Mouse (Mus musculus): ENCODE results near the gene Klhl10. TPM values are rescaled to one million over a fixed set of nuclear protein-coding genes. Genes with fewer than 3 reads are reported as not detected.

Klhl10 gene
- polyA plus RNA-seq, 1 experiment from 2014 or later: 0.22 TPM

GRCm38 (mm10) chr11:100404456-100405074, 37.2 kb upstream of the Klhl10 start:
- ATAC-seq (ENCODE audit: low FRiP score, low TSS enrichment) (no peak), DNase-seq (ENCODE audit: low spot score) (no peak)
- no peaks in the 10 kb centered on the region for H3K9me3 ChIP-seq (ENCODE audit: control insufficient read depth, low read length)
- WGBS: 93% methylated on average over 3 of the region's 3 CpGs
- no peak overlapping the region for H3K9ac ChIP-seq (ENCODE audit: low read length)
- no peak overlapping the region for H3K4me3 ChIP-seq (ENCODE audit: low read depth, low read length)
- no peak for TF ChIP-seq EP300 (optimal IDR thresholded peaks at IDR 0.05)
- TF ChIP-seq CTCF (IDR thresholded peaks at IDR 0.05; ENCODE audit: low read depth): no peak
- no peak overlapping the region for H3K4me2 ChIP-seq (replicated peaks; ENCODE audit: low read depth)
- H3K4me1 ChIP-seq (replicated peaks; ENCODE audit: control insufficient read depth, insufficient read depth): peaks cover 12% of the 10 kb centered on the region; the same call in 1 of the 2 replicates
- no peaks in the 10 kb centered on the region for H3K27me3 ChIP-seq (ENCODE audit: control insufficient read depth, insufficient read depth, low read length)
- no peak overlapping the region for H3K27ac ChIP-seq (replicated peaks)
- H3K36me3 ChIP-seq (ENCODE audit: control insufficient read depth, insufficient read depth, low read length): no peaks in the 10 kb centered on the region; the same call in 1 of the 2 replicates

- no peak overlapping the region for H3K4me3 ChIP-seq (ENCODE audit: low read depth, low read length)
- no peaks in the 10 kb centered on the region for H3K27me3 ChIP-seq (ENCODE audit: control insufficient read depth, insufficient read depth, low read length)
- H3K9me3 ChIP-seq (ENCODE audit: control insufficient read depth, low read length): no peaks in the 10 kb centered on the region
- TF ChIP-seq CTCF (IDR thresholded peaks at IDR 0.05; ENCODE audit: low read depth): no peak
- no peak overlapping the region for H3K4me2 ChIP-seq (replicated peaks; ENCODE audit: low read depth)
- H3K4me1 ChIP-seq (replicated peaks; ENCODE audit: control insufficient read depth, insufficient read depth): peaks cover 9% of the 10 kb centered on the region
- H3K9ac ChIP-seq (ENCODE audit: low read length): 0 out of 2 replicates have a peak overlapping the region, but pooled peaks have one; percentile 31
- 68% methylated on average over 8 of the region's 8 CpGs for WGBS
- ATAC-seq (ENCODE audit: low FRiP score, low TSS enrichment): peak; percentile 25
- DNase-seq (ENCODE audit: low spot score): peak; percentile 58
- H3K36me3 ChIP-seq (ENCODE audit: control insufficient read depth, insufficient read depth, low read length): no peaks in the 10 kb centered on the region; the same call in 1 of the 2 replicates
- H3K27ac ChIP-seq (replicated peaks): peak overlapping the region; percentile 80
Observed at GRCm38 (mm10) chr11:100406273-100406672, 35.4 kb upstream of the Klhl10 start.

- ATAC-seq (ENCODE audit: low FRiP score, low TSS enrichment): no peak
Observed at GRCm38 (mm10) chr11:100406995-100407705, 34.6 kb upstream of the Klhl10 start.

GRCm38 (mm10) chr11:100408076-100408834, 33.5 kb upstream of the Klhl10 start:
- ATAC-seq (ENCODE audit: low FRiP score, low TSS enrichment) (peak; percentile 64), DNase-seq (ENCODE audit: low spot score) (peak; percentile 80)
- Histone ChIP-seq H3K9ac (ENCODE audit: low read length) (no peak overlapping the region), H3K27me3 (ENCODE audit: control insufficient read depth, insufficient read depth, low read length) (no peaks in the 10 kb centered on the region), H3K27ac (replicated peaks) (peak overlapping the region; percentile 40; the same call in 1 of the 2 replicates), H3K4me2 (replicated peaks; ENCODE audit: low read depth) (no peak overlapping the region), H3K4me1 (replicated peaks; ENCODE audit: control insufficient read depth, insufficient read depth) (peaks cover 10% of the 10 kb centered on the region), H3K36me3 (ENCODE audit: control insufficient read depth, insufficient read depth, low read length) (no peaks in the 10 kb centered on the region; the same call in 1 of the 2 replicates), H3K9me3 (ENCODE audit: control insufficient read depth, low read length) (no peaks in the 10 kb centered on the region), H3K4me3 (ENCODE audit: low read depth, low read length) (no peak overlapping the region)
- TF ChIP-seq EP300 (optimal IDR thresholded peaks at IDR 0.05) (no peak), CTCF (IDR thresholded peaks at IDR 0.05; ENCODE audit: low read depth) (peak; percentile 92)
- 34% methylated on average over 10 of the region's 10 CpGs for WGBS

More at GRCm38 (mm10) chr11:100406995-100407705, 34.6 kb upstream of the Klhl10 start:
- H3K4me2 ChIP-seq (replicated peaks; ENCODE audit: low read depth): no peak overlapping the region
- no peaks in the 10 kb centered on the region for H3K27me3 ChIP-seq (ENCODE audit: control insufficient read depth, insufficient read depth, low read length)
- H3K36me3 ChIP-seq (ENCODE audit: control insufficient read depth, insufficient read depth, low read length): no peaks in the 10 kb centered on the region; the same call in 1 of the 2 replicates
- WGBS: 65% methylated on average over 5 of the region's 5 CpGs
- H3K9me3 ChIP-seq (ENCODE audit: control insufficient read depth, low read length): no peaks in the 10 kb centered on the region
- peaks cover 12% of the 10 kb centered on the region for H3K4me1 ChIP-seq (replicated peaks; ENCODE audit: control insufficient read depth, insufficient read depth)
- no peak overlapping the region for H3K9ac ChIP-seq (ENCODE audit: low read length)
- DNase-seq (ENCODE audit: low spot score): no peak
- TF ChIP-seq EP300 (optimal IDR thresholded peaks at IDR 0.05) (no peak), CTCF (IDR thresholded peaks at IDR 0.05; ENCODE audit: low read depth) (no peak)
- H3K4me3 ChIP-seq (ENCODE audit: low read depth, low read length): no peak overlapping the region
- H3K27ac ChIP-seq (replicated peaks): peak overlapping the region; percentile 80

- no peak for DNase-seq (ENCODE audit: low spot score)
- Histone ChIP-seq H3K4me2 (replicated peaks; ENCODE audit: low read depth) (no peak overlapping the region), H3K9ac (ENCODE audit: low read length) (no peak overlapping the region), H3K27me3 (ENCODE audit: control insufficient read depth, insufficient read depth, low read length) (no peaks in the 10 kb centered on the region), H3K4me1 (replicated peaks; ENCODE audit: control insufficient read depth, insufficient read depth) (peaks cover 10% of the 10 kb centered on the region; the same call in 1 of the 2 replicates), H3K36me3 (ENCODE audit: control insufficient read depth, insufficient read depth, low read length) (no peaks in the 10 kb centered on the region; the same call in 1 of the 2 replicates), H3K9me3 (ENCODE audit: control insufficient read depth, low read length) (no peaks in the 10 kb centered on the region), H3K27ac (replicated peaks) (no peak overlapping the region), H3K4me3 (ENCODE audit: low read depth, low read length) (no peak overlapping the region)
- no peak for ATAC-seq (ENCODE audit: low FRiP score, low TSS enrichment)
- TF ChIP-seq CTCF (IDR thresholded peaks at IDR 0.05; ENCODE audit: low read depth): no peak
- TF ChIP-seq EP300 (optimal IDR thresholded peaks at IDR 0.05): no peak
- 91% methylated on average over 12 of the region's 12 CpGs for WGBS
Observed at GRCm38 (mm10) chr11:100408835-100409462, 32.8 kb upstream of the Klhl10 start.
